Mouse (Mus musculus) liver, adult 2 months (tissue): ENCODE data around the gene Cd6.

ENCODE experiments used
- CTCF ChIP-seq: fragments of 200-500 bp; IDR thresholded peaks from 2 replicates; pipeline ENCODE4 v1.5.1; 2011; ENCODE audit warnings: low read depth, low read length, control low read depth
- POLR2A ChIP-seq: fragments of 200-500 bp; IDR thresholded peaks from 2 replicates; pipeline ENCODE4 v1.6.1; 2011; ENCODE audit warnings: low read length, control low read depth; ENCODE audit not compliant: insufficient read depth; ENCODE audit errors: extremely low read depth

GRCm38 (mm10) chr19:10855422-10855821 is 25.6 kb upstream of the Cd6 start:
- TF ChIP-seq CTCF = no peak
- TF ChIP-seq POLR2A = no peak
